Mouse (Mus musculus) MEL (cell line): ENCODE results near the gene Unc45a. TPM values are rescaled to one million over a fixed set of nuclear protein-coding genes. Genes with fewer than 3 reads are reported as not detected.

Experiments used
- DNase-seq: peaks from one replicate; pipeline ENCODE4 v3.0.0; 2011; ENCODE audit warnings: low read depth, low spot score
- H3K27ac ChIP-seq: 2 replicates; pipeline ENCODE4 v1.5.1; 2012; ENCODE audit warnings: low read depth, mild to moderate bottlenecking, control low read depth, low read length, moderate library complexity; ENCODE audit not compliant: control insufficient read depth
- H3K27me3 ChIP-seq, 2 experiments: fragments of 150-350 bp in 1 of 2; sonication (generic) in 1 of 2; 2 replicates each; pipeline ENCODE4 v1.6.1; 2012; ENCODE audit warnings: low read length in 2 of 2, mild to moderate bottlenecking in 2 of 2, improper control_type of control experiment in 1 of 2, moderate library complexity in 1 of 2; ENCODE audit not compliant: insufficient read depth in 2 of 2, control insufficient read depth in 1 of 2
- H3K36me3 ChIP-seq, 2 experiments: 2 replicates each; pipeline ENCODE4 v1.6.1; 2012 to 2014; ENCODE audit warnings: low read length in 2 of 2, improper control_type of control experiment in 1 of 2, inconsistent platforms in 1 of 2, mild to moderate bottlenecking in 1 of 2; ENCODE audit not compliant: insufficient read depth in 2 of 2, control insufficient read depth in 1 of 2
- H3K4me1 ChIP-seq, 2 experiments: fragments of 150-350 bp in 1 of 2; sonication (generic) in 1 of 2; 2 replicates each; pipeline ENCODE4 v1.6.1; 2012; ENCODE audit warnings: low read length in 2 of 2, improper control_type of control experiment in 1 of 2, mild to moderate bottlenecking in 1 of 2; ENCODE audit not compliant: insufficient read depth in 2 of 2, control insufficient read depth in 1 of 2
- H3K4me3 ChIP-seq, 2 experiments: fragments of 150-350 bp in 1 of 2; sonication (generic) in 1 of 2; 2 replicates each; pipeline ENCODE4 v1.5.1; 2012; ENCODE audit warnings: low read depth in 2 of 2, low read length in 2 of 2, mild to moderate bottlenecking in 2 of 2, moderate library complexity in 2 of 2, control low read depth in 1 of 2, improper control_type of control experiment in 1 of 2; ENCODE audit not compliant: control insufficient read depth in 1 of 2, insufficient read depth in 1 of 2
- H3K79me2 ChIP-seq: 2 replicates; pipeline ENCODE4 v1.6.1; 2012; ENCODE audit warnings: mild to moderate bottlenecking, low read length, moderate library complexity; ENCODE audit not compliant: control insufficient read depth, poor library complexity, insufficient read depth
- H3K9ac ChIP-seq: 2 replicates; pipeline ENCODE4 v1.6.1; 2012; ENCODE audit warnings: low read depth, mild to moderate bottlenecking, control low read depth, low read length, moderate library complexity; ENCODE audit not compliant: control insufficient read depth, poor library complexity, severe bottlenecking
- H3K9me3 ChIP-seq: fragments of 150-350 bp; sonication (generic); replicated peaks from 2 replicates; pipeline ENCODE4 v1.6.1; 2012; ENCODE audit warnings: mild to moderate bottlenecking, low read length, improper control_type of control experiment, moderate library complexity; ENCODE audit not compliant: insufficient read depth
- BHLHE40 ChIP-seq: IDR thresholded peaks from 2 replicates; pipeline ENCODE4 v1.6.1; 2012; ENCODE audit warnings: low read depth, mild to moderate bottlenecking, inconsistent platforms, low read length, improper control_type of control experiment, borderline replicate concordance
- E2F4 ChIP-seq: IDR thresholded peaks from 2 replicates; pipeline ENCODE4 v1.6.1; 2011; ENCODE audit warnings: low read depth, low read length, improper control_type of control experiment, borderline replicate concordance
- GATA1 ChIP-seq: IDR thresholded peaks from 2 replicates; pipeline ENCODE4 v1.6.1; 2011; ENCODE audit warnings: low read depth, low read length, improper control_type of control experiment
- JUND ChIP-seq: IDR thresholded peaks from 2 replicates; pipeline ENCODE4 v1.6.1; 2011; ENCODE audit warnings: low read depth, mild to moderate bottlenecking, improper control_type of control experiment, low read length
- MAZ ChIP-seq: IDR thresholded peaks from 2 replicates; pipeline ENCODE4 v1.6.1; 2012; ENCODE audit warnings: low read depth, mild to moderate bottlenecking, inconsistent platforms, low read length, improper control_type of control experiment
- MYC ChIP-seq: IDR thresholded peaks from 2 replicates; pipeline ENCODE4 v1.6.1; 2011; ENCODE audit warnings: low read depth, mild to moderate bottlenecking, low read length, improper control_type of control experiment, moderate library complexity
- NELFE ChIP-seq: IDR thresholded peaks from 2 replicates; pipeline ENCODE4 v1.6.1; 2011; ENCODE audit warnings: low read depth, low read length, improper control_type of control experiment
- POLR2A ChIP-seq, 2 experiments: IDR thresholded peaks; 2 replicates each; pipeline ENCODE4 v1.6.1; 2011 to 2012; ENCODE audit warnings: low read length in 2 of 2, mild to moderate bottlenecking in 2 of 2, control low read depth in 1 of 2, improper control_type of control experiment in 1 of 2, low read depth in 1 of 2, moderate library complexity in 1 of 2; ENCODE audit not compliant: control insufficient read depth in 1 of 2, insufficient read depth in 1 of 2, poor library complexity in 1 of 2
- POLR2AphosphoS2 ChIP-seq: IDR thresholded peaks from 2 replicates; pipeline ENCODE4 v1.6.1; 2011; ENCODE audit warnings: low read length, improper control_type of control experiment
- RAD21 ChIP-seq: IDR thresholded peaks from 2 replicates; pipeline ENCODE4 v1.6.1; 2011; ENCODE audit warnings: mild to moderate bottlenecking, low read depth, low read length, improper control_type of control experiment
- RCOR1 ChIP-seq: IDR thresholded peaks from 2 replicates; pipeline ENCODE4 v1.6.1; 2012; ENCODE audit warnings: low read depth, mild to moderate bottlenecking, inconsistent platforms, low read length, improper control_type of control experiment
- SMC3 ChIP-seq: IDR thresholded peaks from 2 replicates; pipeline ENCODE4 v1.6.1; 2011; ENCODE audit warnings: low read depth, low read length, improper control_type of control experiment
- TCF12 ChIP-seq: IDR thresholded peaks from 2 replicates; pipeline ENCODE4 v1.6.1; 2014; ENCODE audit warnings: low read depth, mild to moderate bottlenecking, inconsistent platforms, low read length, improper control_type of control experiment, moderate library complexity
- USF1 ChIP-seq: IDR thresholded peaks from 2 replicates; pipeline ENCODE4 v1.6.1; 2014; ENCODE audit warnings: low read depth, mild to moderate bottlenecking, inconsistent platforms, low read length, improper control_type of control experiment, moderate library complexity
- USF2 ChIP-seq, 2 experiments: IDR thresholded peaks; 2 replicates each; pipeline ENCODE4 v1.6.1; 2011 to 2012; ENCODE audit warnings: improper control_type of control experiment in 2 of 2, low read length in 2 of 2, borderline replicate concordance in 1 of 2, inconsistent platforms in 1 of 2, low read depth in 1 of 2, mild to moderate bottlenecking in 1 of 2; ENCODE audit not compliant: insufficient read depth in 1 of 2
- ZKSCAN1 ChIP-seq: IDR thresholded peaks from 2 replicates; pipeline ENCODE4 v1.6.1; 2012; ENCODE audit warnings: low read depth, mild to moderate bottlenecking, inconsistent platforms, low read length, improper control_type of control experiment, moderate library complexity
- ZNF384 ChIP-seq: IDR thresholded peaks from 2 replicates; pipeline ENCODE4 v1.6.1; 2012; ENCODE audit warnings: low read depth, mild to moderate bottlenecking, inconsistent platforms, low read length, improper control_type of control experiment
- polyA plus RNA-seq, 2 experiments: library from polyadenylated mRNA; stranded (reverse) in 1 of 2; unstranded in 1 of 2; fragments of >175 nt in 1 of 2; fragments of >200 nt in 1 of 2; gene quantifications; 2 replicates each; pipeline versions ENCODE4 v1.2.1 to v1.2.4; 2012; ENCODE audit warnings: low replicate concordance in 2 of 2, low read depth in 1 of 2; ENCODE audit not compliant: insufficient read length in 2 of 2, insufficient read depth in 1 of 2, missing spikeins in 1 of 2
- total RNA-seq: library from RNA; depleted of rRNA; stranded (reverse); fragments of 300-350 nt; gene quantifications from 2 replicates; pipeline ENCODE4 v1.2.3, GENCODE M21; 2012

Unc45a gene
- total and polyA plus RNA-seq, 3 experiments = 26.1 to 28.2 TPM; not detected in 1

GRCm38 (mm10) chr7:80297041-80297440, 43.8 kb downstream of the Unc45a start:
- TF ChIP-seq RCOR1 = no peak
- TF ChIP-seq USF2 (IDR thresholded peaks at IDR 0.05; ENCODE audit: borderline replicate concordance in 1 of 2, insufficient read depth in 1 of 2, low read depth in 1 of 2, low read length in 2 of 2) = no peak
- TF ChIP-seq ZKSCAN1 = no peak
- no peak for TF ChIP-seq POLR2AphosphoS2
- no peak for TF ChIP-seq MAZ
- TF ChIP-seq SMC3 = no peak
- no peak for TF ChIP-seq E2F4
- no peak for TF ChIP-seq USF1
- no peak for TF ChIP-seq GATA1
- no peak for TF ChIP-seq BHLHE40
- TF ChIP-seq NELFE = no peak
- Histone ChIP-seq H3K9me3 (no peaks in the 10 kb centered on the region), H3K27me3 (no peaks in the 10 kb centered on the region), H3K9ac (no peak overlapping the region), H3K36me3 (peaks cover 14 to 19% of the 10 kb centered on the region in 2 experiments), H3K27ac (no peak overlapping the region), H3K79me2 (peaks cover 54% of the 10 kb centered on the region), H3K4me3 (no peak overlapping the region), H3K4me1 (peaks cover 3 to 7% of the 10 kb centered on the region in 2 experiments; a peak in 3 of 4 replicates)
- DNase-seq = no peak

- TF ChIP-seq POLR2A (IDR thresholded peaks at IDR 0.05; ENCODE audit: control insufficient read depth in 1 of 2, insufficient read depth in 1 of 2, low read depth in 1 of 2, low read length in 2 of 2, poor library complexity in 1 of 2) (no peak), TCF12 (no peak), MYC (no peak), JUND (no peak), RAD21 (no peak), BHLHE40 (no peak), ZNF384 (no peak)
- H3K27ac ChIP-seq = no peak overlapping the region
- H3K9me3 ChIP-seq = no peaks in the 10 kb centered on the region
- peaks cover 3 to 7% of the 10 kb centered on the region in 2 experiments; a peak in 3 of 4 replicates for H3K4me1 ChIP-seq
- H3K9ac ChIP-seq = peak overlapping the region; percentile 12; the same call in 1 of the 2 replicates
- H3K4me3 ChIP-seq = peak overlapping the region in 1 of 2 experiments; percentile 14; a peak in 1 of 4 replicates
- peaks cover 14 to 17% of the 10 kb centered on the region in 2 experiments for H3K36me3 ChIP-seq
- H3K27me3 ChIP-seq = no peaks in the 10 kb centered on the region
- no peak for DNase-seq
- peaks cover 52% of the 10 kb centered on the region for H3K79me2 ChIP-seq
Observed at GRCm38 (mm10) chr7:80296462-80296861, 44.3 kb downstream of the Unc45a start.
